Mouse (Mus musculus) neural tube, embryonic 10.5 days (tissue): ENCODE data around the gene Rcan1.
A peak's percentile ranks its signal among the peaks of the same experiment; 100 is the strongest.
"Not testable (repeated sequence)": the region's sequence is repeated elsewhere in the genome, so short reads cannot be mapped to it uniquely, and the experiment has no call there.

Source experiments
- DNase-seq: peaks from one replicate; pipeline ENCODE4 v3.0.0-alpha.2; 2017; ENCODE audit warnings: low spot score; ENCODE audit errors: extremely low spot score

Rcan1 gene

DNA sequence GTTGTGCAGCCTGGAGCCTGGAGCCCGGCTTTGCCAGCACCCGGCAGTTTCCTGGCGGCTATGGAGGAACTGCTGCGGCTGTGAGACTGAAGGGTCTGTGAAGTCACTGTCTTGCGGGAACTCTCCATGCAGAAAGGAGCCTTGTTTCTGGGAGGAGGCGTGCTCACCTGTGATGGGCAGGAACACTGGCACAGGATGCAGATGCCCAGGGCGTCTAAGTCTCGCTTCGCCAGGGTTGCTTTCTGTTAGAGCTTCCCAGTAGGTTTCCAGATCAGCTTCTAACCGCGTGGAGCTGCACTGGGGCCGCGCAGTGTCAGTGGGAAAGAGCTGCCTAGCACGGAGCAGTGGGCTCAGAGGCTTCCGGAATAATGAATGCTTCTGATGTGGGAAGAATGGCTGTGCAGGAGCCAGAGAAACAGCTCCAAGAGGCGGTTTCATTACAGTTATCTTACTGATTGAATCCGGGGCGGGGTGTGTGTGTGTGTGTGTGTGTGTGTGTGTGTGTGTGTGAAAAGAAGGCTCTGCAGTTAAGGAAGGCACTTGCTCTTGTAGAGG is 35.2 kb downstream of the Rcan1 start:
- no peak for DNase-seq

DNA sequence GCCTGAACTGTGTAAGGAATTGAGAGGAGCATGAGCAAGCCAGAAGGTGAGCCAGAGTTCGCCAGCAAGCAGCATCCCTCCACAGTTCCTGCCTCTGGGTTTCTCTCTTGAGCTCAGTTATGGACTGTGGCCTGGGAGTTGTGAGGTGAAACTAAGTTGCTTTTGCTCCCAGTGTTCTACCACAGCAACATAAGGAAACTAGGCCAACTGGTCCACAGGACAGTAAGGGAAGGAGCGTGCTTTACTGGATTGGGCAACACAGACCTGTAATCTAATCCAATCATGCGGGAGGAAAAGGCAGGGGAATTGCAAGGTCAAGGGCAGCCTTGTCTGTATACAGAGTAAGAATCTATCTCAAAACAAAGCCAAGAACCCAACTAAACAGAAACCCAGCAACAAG is 37.5 kb downstream of the Rcan1 start:
- DNase-seq, result no peak

DNA sequence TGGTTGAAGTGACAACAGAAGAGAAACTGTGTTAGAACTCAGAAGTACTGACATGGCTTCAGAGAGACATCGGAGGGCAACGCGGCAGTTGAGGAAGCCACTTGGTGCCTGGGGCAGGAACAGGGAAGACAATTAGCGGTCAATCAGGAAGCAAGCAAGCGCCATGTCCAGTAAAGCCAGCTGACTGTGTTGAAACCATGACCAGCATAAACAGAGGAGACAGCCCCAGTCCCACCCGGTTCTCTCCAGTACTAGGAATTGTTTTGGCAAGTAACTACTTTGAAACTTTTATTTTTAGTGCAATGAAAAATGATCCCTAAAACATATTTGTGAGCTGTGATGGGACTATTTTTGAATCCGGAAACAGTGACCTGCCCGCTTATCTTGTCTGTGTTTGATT is 39.9 kb downstream of the Rcan1 start:
- no peak for DNase-seq

DNA sequence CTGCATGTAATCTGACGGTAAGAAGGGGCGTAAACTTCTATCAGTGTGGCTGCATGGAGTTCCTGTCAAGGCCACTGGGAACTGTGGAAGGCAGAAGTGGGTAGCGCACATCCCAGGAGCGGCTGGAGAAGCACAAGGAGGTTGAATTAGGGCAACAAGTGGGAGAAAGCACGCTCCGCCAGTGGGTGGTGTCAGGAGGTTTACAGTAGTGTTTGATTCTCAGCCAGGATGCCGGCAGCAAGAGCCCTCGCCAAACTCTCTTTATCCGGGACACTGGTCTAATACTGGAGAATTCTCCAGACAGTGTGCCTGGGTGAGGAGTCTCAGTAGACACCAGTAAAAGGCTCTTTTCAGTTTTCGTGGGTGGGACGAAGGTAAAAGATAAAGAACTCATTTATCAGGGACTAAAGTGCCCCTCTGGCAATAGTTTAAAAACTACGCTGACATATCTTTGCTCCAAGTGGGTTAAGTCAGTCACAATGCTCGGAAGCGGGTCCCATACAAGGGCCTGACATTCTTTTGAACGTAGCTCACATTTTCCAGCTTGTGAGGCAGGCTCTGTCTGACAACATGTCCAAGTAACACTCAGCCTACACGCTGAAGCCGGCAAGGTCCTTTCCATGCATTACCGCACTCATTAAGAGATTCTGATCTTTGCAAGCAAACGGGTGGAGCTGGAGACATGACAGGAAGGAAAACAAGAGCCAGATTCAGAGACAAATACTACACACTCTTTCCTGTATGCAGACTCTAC is 42.3 kb downstream of the Rcan1 start:
- DNase-seq, result no peak

DNA sequence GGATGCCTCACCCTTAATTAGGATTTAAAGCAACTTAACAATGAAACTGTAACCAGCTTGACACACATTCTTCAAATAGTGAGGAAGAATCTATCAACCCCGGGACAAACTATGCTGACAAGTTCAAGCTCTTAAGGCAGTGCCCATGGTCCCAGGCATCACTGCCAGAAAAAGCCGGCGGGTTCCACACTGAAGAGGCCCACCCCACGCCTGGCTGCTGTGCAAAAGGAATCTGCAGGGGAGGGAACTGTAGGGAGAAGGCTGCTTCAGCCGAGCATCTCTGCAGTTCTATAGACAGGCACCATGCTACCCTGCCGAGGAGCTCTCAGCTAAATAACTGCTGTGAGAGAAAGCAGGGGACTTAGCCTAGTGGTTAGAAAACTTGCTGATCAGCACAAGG is 44.0 kb downstream of the Rcan1 start:
- no peak for DNase-seq

DNA sequence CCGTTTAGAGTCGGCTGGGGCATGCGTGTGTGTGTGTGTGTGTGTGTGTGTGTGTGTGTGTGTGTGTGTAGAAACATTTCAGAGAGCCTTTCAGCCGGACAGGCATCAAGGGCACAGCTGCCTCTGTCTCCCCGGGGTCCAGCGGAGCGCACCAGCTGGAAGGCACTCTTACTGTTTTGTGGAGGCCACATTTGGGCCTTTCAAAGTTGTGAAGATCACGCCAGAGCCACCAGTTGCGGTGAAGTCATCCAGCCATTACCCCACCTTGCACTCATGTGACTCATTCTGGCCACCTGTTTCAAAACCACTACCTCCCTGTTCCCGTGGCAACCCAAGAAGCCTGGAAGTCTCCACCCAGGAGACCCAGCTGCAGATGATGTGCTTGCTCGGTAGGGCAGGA is 44.8 kb downstream of the Rcan1 start:
- no peak for DNase-seq

DNA sequence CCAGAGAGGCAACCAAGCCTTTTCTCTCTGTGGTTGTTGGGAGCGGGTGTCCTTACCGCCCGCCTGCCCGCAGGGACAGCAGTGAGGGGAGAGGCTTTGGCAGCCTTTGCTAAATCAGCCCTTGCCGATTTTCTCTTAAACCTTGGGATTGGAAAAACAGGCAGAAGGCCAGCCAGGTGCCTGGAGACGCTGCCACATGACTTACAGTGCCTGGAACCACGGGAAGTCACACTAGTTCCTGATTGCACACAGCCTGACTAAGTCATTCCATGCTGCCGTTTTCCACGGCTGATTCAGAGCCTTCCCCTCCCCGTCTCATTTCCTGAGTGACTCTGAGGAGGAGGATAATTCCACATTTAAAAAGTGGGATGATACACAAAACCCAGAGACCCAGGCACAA is 47.3 kb downstream of the Rcan1 start:
- DNase-seq, result no peak

DNA sequence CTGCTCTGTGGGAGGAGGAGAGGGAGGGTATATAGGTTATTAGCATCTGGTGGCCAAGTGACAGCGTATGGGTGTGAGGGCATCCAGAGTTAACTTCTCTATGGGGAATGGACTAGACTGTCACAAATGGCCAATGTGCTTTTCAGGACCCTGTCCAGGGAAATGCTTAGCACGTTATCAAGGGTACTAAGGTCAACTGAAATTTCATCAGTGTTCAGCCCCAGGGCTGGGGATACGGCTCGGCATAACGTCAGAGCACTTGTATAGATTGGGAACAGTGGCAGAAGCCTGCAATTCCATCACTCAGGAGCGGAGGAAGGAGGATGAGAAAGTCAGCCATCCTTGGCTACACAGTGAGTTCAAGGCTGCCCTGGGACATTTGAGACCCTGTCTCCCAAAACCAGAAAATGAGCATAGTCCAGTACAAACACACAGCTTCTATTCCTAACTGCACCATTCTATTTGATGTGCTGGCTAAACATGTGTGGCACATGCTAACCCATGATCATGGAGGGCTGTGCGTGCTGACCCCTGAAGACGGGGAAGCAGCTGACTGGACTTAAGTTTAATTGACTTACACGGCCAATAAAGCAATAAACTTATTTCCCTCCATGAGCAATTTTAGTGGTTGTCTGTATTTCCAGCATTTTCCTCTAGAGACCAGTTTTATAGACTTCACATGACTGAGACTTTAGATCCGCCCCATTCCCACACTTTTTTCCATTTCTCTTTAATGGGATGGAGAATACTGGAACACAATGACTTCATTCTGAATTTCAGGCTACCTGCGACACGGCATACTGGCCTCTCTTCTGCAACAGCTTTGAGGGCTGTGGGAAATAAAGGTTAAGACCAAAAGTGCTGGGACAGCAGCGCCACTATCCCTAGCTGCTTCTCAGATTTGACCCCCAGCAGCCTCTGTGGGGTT is 48.0 kb downstream of the Rcan1 start:
- DNase-seq, result no peak

DNA sequence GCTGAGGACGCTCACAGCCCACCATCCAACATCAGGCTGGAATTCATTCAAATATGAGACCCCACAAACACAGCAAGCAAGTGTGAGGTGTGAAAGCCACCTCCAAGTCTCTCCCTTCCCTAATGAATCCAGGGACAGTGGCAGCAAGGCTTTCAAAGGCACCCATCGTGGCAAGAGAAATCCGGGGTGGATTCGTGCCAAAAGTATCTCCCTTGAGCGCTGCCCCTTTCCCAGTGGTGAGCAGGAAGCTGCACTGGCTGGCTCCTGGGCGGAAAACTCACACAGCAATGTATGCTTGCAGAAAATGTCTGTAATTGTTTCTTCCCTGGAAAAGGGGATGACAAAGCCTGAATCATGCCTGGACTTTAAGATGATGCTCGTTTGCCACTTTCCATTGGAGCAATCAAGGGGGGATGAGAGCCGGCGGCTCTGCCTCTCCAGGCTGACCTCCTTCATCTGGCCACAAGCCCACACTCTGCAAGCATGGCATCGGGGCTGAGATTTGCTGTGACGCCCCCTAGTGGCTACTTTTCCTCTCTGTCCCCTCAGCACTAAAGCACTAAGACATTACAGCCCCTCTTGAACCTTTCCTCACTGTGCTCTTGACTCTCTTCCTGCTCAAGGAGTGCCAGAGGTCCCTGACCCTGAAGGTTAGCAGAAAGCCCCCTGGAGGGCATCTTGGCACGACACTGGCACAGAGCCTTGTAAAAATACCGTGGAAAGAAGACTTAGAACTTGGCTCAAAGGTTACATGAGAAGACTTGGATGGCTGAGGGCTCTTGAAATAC is 49.3 kb downstream of the Rcan1 start:
- no peak for DNase-seq

DNA sequence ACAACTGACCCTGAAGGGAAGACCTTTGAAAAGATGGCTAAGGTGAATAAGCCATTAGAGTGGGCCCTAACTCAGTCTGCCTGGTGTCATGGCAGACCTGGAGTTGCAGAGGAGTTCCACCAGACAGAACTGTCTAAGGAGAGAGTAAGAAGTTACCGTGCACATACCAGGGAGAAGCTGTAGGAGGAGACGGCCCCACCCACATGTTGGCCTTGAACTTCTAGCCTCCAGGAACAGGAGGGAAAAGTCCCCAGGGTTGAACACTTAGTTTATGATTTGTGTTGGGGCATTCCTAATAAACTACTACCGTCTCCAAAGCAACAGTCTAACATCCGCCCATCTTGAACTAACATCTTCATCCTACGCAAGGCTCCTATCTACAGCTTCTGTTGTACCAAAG is 50.0 kb downstream of the Rcan1 start:
- no peak for DNase-seq

DNA sequence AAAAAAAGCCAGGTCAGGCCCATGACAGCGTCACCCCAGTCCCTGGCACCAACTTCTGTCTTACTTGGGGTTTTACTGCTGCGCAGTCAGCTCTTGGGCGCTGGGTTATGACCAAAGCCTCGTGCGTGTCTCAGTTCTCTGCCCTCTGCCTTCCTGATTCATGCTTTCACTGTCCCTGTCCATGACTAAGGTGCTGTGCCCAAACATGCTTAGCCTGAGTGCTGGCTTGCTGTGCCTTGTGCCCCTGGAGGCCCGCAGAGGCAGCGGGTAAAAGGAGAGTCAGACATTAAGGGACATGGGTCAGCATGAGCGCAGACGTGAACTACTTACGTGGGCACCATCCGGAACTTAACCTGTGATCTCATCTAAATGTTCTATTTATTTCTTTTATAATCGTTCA is 51.6 kb downstream of the Rcan1 start:
- DNase-seq, result no peak

DNA sequence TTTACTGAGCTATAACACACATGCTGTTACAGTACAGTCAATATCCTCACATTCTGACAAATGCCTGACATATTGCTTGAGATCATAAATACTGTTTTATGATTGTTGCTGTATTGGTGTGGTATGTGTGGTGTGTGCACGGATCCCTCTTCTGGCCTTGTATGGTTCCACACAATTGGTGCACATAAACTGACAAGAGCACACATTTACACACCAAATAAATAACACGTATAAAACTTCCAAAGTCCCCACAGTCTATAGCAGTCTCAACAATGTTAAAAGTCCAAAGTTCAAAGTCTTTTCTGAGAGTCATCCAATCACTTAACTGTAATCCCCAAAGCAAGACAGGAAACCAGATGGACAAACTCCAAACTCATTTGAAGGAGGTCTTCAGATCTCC is 53.4 kb downstream of the Rcan1 start:
- no peak for DNase-seq

DNA sequence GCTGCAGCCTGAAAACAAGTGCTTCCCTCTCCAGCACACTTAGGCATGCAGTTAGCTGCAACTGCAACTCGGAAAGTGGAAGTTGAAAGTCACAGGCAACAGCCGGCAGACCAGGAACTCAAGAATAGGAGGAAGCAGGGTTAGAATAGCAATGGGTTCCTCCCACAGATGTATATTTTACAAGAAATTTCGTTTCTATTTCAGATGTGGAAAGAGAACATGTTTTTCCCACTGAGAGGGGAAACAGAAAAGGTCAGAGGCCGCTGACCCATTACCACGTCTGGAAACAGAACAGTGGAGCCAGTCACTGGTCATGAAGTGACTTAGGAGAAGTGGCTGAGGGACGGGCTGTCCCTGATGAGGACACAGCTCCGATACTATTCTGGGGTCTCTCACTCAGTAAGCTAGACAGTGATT is 55.0 kb downstream of the Rcan1 start:
- DNase-seq, result no peak

DNA sequence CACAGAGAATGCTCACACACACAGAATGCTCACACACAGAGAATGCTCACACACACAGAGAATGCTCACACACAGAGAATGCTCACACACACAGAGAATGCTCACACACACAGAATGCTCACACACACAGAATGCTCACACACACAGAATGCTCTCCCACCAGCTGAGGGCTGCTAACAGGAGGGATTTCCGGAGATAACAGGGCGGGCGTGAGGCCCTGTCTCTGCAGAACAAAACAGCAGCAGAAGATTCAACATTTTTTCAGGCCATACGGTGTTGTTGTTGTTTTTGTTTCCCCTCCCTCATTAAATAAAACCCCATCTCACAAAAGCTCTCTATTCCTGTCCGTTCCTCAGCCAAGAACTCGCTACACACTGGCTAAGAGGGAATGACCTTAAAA is 55.6 kb downstream of the Rcan1 start:
- DNase-seq, result not testable (repeated sequence)

DNA sequence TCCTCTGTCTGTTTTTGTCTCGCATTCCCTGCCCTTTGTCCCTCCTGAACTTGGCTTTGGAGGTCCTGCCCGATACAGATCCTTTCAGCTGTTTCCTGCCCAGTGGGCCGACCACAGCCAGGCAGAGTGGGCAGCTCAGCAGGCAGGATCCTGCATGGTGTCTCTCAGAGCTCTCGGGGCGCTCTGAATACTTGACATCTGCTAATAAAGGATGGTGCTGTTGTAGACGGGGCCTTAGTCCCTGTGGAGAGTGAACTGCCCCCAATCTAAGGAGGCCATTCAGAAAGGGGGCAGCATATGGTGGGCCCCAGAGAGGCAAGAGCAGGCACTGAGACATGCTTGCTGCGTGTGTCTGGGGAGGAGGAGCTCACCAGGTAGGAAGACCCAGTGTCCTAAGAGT is 57.8 kb downstream of the Rcan1 start:
- DNase-seq, result peak; percentile 28

DNA sequence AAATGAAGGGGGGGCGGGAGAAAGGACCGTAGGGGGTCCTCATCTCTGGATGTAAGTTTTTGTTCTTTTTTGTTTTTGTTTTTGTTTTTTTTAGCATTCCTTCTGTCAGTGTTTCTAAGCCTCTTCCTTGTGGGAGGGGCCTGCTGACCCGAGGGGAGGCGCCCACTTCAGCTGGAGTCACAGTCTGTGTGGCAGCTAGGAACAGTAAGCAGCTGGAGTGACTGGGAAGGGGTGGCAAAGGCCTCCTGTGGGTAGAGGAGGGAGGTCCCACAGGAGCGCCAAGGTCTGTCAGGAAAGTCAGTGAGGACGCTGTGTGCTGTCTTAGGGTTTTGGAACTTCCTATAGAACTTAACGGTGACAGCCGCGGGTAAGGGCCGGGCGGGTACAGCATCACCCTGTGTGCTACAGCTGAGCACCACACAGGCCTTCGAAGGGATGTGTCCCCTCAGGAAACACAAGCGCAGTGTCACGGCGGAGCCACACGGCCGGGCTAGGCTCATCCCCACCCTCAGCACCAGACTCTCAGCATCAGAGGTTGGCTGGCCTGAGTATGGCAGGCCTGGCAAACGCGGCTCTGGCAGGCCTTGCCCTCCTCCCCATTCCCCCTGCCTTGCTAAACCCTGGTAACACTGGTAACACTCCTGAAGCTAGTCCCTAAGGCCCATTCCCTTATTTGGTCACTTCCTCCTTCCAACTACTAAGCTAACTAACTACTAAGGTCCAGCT is 58.5 kb downstream of the Rcan1 start:
- DNase-seq, result no peak

DNA sequence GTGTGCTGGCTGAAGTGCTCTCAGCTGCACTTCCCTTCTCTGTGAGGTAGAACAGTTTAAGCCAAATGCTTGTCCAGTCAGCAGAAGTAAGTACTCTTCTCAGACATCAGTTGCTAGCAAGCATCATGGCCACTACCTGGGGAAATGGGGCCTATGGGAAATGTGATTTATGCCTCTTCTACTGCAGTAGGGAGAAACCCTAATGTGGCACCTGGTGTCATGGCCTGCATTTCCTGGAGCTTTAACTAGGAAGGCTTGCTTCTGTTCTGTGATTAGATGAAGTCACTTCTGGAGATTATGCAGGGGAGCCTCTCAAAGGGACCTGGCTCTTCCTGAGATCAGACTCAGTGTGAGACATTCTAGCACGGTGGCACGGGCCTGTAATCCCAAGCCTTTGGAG is 60.3 kb downstream of the Rcan1 start:
- no peak for DNase-seq

DNA sequence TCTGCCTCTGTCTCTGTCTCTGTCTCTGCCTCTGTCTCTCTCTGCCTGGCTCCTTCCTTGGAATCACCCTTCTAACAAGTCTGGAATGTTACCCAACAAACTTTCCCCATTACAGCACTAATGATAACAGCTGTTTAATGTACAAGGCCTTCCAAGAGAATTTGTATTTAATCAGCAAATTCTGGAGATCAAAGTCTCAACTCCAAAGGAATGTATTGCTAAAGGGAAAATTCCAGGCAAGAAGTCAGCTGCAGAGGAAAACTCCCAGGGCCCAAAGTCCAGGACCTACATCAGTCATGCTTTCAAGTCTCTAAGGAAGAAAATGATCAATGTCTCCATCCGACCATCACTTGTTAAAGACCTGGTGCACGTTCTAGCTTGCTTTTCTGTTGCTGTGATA is 62.8 kb downstream of the Rcan1 start:
- DNase-seq, result no peak

DNA sequence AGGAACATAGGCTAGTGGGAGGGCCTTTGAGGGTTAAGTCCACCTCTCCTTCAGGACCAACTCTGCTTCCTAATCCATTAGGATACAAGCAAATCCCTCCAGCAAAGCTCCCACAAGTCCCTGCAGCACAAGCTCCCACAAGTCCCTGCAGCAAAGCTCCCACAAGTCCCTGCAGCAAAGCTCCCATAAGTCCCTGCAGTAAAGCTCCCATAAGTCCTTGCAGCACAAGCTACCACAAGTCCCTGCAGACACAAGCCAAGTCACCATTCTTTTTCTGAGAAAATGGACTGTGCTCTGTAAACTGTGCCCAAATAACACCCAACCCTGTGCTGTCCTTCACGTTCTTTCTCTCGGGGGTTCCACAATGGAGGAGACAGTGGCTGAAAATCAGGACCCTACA is 66.5 kb downstream of the Rcan1 start:
- DNase-seq, result no peak

DNA sequence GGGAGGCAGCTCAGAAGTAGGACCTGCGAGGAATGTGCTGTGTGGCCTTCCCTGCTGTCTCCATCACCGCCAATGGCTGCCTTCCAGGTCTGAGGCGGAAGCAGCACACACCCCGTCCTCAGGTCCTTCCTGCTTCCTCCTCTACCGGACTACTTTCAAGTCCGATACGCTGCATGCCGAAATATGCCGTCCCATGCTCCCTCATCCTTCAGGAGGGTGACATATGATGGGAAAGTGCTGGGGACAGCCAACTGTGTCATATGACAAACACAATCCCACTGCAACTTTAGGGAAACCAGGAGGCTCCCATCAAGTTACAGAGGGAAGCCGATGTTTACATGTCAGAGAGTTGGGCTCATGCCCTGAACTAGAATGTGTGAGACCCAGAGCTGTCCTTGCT is 67.6 kb downstream of the Rcan1 start:
- no peak for DNase-seq

DNA sequence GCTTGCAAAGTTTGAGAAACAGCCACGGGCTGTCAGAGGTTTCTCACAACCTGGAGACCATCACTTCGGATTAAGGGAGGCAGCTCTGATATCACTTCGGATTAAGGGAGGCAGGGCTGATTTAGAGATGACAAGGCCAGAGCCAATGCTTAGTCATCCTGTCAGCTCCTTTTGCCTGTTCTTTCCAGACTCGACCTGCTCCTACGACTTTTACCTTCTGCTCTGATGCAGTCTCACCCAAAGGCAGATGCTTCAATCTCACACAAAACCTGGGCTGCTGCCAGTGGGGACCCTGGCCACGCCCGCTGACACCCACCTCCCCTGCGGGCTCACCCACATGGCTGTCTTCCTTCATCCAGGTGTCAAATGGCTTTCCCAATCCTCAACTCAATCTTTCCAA is 68.5 kb downstream of the Rcan1 start:
- no peak for DNase-seq
